Mouse (Mus musculus) A20 (cell line): ENCODE measurements around the gene Adarb1.
"Not testable (repeated sequence)": the region's sequence is repeated elsewhere in the genome, so short reads cannot be mapped to it uniquely, and the experiment has no call there.

Source experiments
- DNase-seq: peaks from one replicate; pipeline ENCODE4 v3.0.0-alpha.2; 2011; ENCODE audit warnings: low read depth, low spot score

Adarb1 gene

GRCm38 (mm10) chr10:77321001-77321400 lies 97.1 kb downstream of the Adarb1 start:
- DNase-seq: no peak

- DNase-seq: no peak
These were observed 102.4 kb downstream of the Adarb1 start for GRCm38 (mm10) chr10:77315682-77316081.

GRCm38 (mm10) chr10:77314711-77315266 lies 103.3 kb downstream of the Adarb1 start:
- peak; percentile 77 for DNase-seq

GRCm38 (mm10) chr10:77308978-77309377 lies 109.1 kb downstream of the Adarb1 start:
- no peak for DNase-seq

DNA sequence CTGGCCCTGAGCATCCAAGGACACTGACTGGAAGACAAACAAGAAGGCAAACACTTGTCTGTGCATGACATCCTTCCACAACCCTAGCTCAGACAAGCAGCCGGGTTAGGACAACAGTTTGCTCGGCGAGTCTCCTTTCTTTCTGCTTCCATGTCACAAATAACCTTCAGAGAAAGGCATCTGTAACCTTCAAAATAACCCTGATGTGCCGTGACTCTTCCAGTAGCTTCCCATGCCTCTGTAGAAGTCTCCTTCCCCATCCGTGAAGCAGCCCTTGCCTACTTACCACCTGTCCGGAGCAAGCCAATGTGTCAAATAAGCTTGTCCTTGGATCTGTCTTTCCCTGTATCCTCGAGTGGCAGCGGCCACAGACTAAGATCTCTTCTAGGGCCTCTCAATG lies 112.3 kb downstream of the Adarb1 start:
- DNase-seq: no peak

- DNase-seq: no peak
These were observed 113.1 kb downstream of the Adarb1 start for GRCm38 (mm10) chr10:77304840-77305533.

DNA sequence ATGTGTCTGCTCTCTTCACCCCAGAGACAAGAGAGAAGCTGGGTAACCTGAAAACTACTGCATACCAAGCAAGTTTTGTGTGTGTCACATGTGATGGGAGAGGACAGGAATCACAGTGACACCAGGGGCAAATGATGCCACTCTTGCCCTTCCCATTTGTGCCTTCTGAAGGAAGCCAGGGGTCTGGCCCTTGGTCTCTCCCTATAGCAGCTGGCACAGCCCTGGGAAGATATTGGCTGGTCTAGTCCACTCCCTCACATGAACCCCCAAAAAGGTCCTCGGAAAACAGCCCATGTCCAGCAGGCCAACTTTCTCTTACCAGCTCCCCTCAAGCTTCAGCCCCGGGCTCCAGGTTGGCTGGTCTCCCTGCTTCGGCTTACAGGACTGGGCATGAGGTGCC lies 113.7 kb downstream of the Adarb1 start:
- DNase-seq: no peak

DNA sequence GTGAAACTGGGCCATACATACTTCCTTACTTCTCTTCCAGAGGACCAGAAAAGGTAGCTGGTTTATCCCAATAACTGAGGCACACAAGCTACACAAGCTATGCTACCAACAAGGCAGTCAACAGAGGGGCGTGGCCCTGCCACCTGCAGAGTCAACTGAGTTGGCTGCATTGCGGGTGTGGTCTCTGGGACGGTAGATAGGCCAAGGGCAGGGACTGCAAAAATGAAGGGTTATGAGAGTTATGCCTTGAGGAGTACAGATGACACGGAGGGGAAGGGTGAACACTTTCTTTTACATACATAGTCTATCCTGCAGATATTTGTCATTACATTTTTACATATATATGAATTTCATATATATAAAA lies 117.2 kb downstream of the Adarb1 start:
- no peak for DNase-seq

- no peak for DNase-seq
These were observed 117.7 kb downstream of the Adarb1 start for GRCm38 (mm10) chr10:77300237-77300933.

- DNase-seq: no peak
These were observed 118.9 kb downstream of the Adarb1 start for GRCm38 (mm10) chr10:77299194-77299593.

GRCm38 (mm10) chr10:77298621-77299020 lies 119.4 kb downstream of the Adarb1 start:
- DNase-seq: no peak

DNA sequence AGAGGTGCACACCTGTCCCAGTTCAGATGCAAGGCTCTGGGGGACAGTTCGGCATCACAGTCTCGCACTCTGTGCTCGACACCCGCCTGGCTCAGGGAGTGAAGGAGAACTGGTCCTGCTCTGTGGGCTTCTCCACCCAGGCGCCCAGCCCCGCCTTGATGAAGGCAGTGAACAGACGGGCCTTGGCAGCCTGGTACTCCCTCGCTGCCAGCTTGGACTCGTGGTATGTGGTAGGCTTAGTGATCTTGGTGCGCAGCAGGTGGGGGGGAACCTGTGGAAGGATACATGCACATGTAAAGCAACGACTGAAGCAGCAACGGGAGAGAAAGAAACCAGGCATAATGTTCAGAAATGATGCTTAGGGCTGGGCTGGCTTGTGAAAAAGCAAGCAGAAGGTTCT lies 123.4 kb downstream of the Adarb1 start:
- no peak for DNase-seq

- no peak for DNase-seq
These were observed 127.3 kb downstream of the Adarb1 start for GRCm38 (mm10) chr10:77290624-77291366.

- DNase-seq: peak; percentile 29
These were observed 128.5 kb downstream of the Adarb1 start for GRCm38 (mm10) chr10:77289559-77289958.

- peak; percentile 71 for DNase-seq
These were observed 129.4 kb downstream of the Adarb1 start for GRCm38 (mm10) chr10:77288639-77289195.

GRCm38 (mm10) chr10:77287626-77288025 lies 130.4 kb downstream of the Adarb1 start:
- no peak for DNase-seq

GRCm38 (mm10) chr10:77284832-77285231 lies 133.2 kb downstream of the Adarb1 start:
- DNase-seq: no peak

GRCm38 (mm10) chr10:77282822-77283221 lies 135.2 kb downstream of the Adarb1 start:
- peak; percentile 79 for DNase-seq

DNA sequence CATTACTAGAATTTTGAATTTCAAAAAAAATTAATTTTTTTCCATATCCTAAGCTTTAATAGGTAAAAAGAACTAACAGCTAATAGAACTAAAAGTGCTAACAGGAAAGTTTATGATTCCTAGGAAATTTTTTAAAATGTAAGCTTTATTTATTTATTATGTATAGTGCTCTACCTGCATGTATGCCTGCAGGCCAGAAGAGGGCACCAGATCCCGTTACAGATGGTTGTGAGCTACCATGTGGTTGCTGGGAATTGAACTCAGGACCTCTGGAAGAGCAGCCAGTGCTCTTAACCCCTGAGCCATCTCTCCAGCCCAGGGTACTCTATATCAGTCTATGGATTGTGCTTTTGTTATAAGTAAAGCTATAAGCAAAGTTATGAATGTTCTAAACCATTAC lies 136.0 kb downstream of the Adarb1 start:
- DNase-seq: not testable (repeated sequence)

DNA sequence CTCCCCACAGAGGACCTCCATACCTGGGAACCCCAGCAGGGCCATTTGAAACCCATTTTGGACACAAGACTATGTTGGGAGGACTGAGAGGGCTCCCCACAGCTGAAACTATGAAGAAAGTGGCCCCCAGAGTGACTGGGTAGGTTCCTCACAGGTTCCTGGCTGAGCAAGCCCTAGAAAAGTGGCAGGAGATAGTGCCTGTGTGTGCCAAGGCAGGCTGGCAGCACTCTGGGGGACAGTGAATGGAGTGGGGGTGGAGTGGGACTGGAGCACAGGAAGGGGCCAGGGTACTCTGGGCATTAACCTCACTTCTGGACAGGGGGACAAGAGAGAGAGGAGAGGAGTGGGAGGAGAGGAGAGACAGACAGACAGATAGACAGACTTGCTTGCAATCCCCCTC lies 144.3 kb downstream of the Adarb1 start:
- no peak for DNase-seq

DNA sequence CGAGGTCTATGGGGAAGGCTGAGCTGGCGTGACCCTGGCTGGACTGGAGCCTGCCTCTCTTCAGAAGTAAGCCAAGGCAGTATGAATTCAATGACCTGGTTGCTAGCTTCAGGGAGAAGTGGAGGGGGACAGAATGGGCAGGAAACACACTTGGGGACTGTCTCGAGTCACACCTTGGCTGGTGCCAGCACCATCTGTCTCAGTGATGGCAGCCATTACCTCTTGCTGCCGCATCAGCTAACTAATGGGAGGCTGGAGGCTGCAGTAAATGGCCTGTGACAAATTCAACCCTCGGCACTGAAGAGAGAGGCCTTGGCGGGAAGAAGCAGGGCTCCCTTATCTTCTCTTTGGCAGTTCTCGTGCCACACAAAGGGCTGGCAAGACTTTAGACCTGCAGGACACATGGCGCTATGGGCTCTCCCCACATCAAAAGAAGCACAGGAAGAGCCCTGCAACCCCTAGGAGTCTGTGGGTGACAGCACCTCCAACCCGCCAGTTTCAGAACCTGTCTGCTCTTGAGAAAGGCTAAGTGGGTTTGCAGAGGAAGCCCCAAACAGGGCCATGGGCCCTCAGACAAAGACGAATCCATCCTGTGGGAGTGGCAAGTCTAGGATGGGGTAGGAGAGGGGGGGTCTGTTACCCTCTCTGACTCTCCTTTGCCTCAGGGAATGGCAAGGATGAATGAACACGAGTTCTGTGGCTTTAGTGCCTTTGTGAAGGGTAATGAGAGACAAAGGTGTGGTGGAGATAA lies 144.9 kb downstream of the Adarb1 start:
- no peak for DNase-seq
